Mouse (Mus musculus) heart, adult 11 months (tissue): ENCODE measurements around the gene Dctn2.

Experiments
- DNase-seq: peaks from one replicate; pipeline ENCODE4 v3.0.0; 2022

Dctn2 gene

DNA sequence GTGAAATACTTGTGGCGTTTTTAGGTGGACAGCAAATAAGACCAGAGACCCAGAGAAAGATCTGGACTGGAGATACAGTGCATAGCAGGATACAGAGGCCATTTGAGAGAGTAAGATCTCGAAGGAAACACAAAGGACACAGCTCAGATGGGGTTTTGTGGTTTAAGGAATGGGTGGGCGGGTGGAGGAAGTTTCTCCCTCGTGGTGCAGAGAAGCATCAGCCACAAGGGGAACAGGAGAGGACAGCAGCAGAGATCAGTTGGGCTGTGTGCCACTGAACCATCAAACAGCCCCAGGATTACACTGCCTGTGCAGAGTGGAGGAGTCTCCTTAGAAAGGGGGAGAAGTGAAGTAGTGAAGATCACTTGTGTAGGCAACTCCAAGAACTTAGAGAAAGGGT is 51.8 kb downstream of the Dctn2 start:
- DNase-seq, result no peak

DNA sequence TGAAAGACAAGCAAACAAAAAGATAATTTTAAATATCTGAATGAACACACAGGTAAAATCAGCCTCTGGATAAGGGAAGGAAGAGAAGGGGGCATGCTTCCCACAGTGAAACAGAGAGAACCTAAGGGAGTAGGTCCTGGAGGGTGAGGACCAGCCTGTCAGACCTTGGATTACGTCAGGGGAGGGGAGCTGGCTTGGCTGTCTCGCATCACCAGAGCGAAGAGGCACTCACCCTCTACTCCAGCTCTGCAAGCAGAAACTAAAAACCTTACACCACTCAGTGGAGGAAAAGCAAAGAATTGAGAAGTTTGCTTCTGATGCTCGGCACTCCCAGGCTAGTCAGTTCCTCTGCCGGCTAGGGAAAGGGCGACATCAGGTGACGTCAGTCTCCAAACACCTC is 53.8 kb downstream of the Dctn2 start:
- DNase-seq, result no peak

DNA sequence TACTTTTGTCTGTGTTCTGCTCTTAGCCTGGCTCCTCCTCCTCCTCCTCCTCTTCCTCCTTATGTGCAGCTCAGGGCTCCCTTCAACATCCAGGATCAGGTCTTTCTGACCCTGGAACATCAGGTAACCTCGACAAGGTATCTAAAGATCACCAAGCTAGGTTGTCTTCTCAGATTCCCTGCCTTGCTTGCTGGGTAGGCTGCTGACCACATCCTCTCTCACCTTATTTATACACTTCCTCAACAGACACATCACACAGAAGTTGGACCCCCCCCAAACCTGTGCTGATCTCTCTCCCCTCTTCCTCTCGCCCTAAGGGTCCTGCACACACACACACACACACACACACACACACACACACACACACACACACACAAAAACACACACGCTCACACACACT is 55.5 kb downstream of the Dctn2 start, which contains the start of gene Arhgap9:
Gene Arhgap9 (plus strand): TSS at position 344 of the 400 bp plus-strand sequence.
- DNase-seq, result no peak

- DNase-seq, result no peak
These were observed 56.0 kb downstream of the Dctn2 start for GRCm38 (mm10) chr10:127322178-127322577.

DNA sequence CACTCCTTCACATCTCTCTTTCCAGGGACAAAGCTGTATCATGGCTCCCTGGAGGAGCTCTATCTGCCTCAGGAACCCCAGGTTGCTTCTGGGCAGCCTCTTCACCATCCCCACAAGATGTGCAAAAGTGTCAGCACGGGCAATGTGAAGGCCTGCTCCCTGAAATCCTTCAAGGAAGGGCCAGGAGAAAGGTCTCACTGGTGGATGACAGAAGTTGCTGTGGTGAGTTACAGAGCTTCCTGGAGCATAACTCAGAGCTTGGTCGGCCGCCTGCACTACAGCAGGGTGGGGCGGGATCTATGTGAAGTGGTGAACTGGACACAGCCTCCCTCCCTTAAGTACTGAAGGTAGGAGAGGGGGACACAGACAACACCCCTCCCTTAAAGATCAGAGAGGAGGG is 56.5 kb downstream of the Dctn2 start:
- no peak for DNase-seq

GRCm38 (mm10) chr10:127323131-127323855 is 57.1 kb downstream of the Dctn2 start:
- peak; percentile 95 for DNase-seq

GRCm38 (mm10) chr10:127324495-127324894 is 58.3 kb downstream of the Dctn2 start:
- DNase-seq, result peak; percentile 94

GRCm38 (mm10) chr10:127325454-127326016 is 59.4 kb downstream of the Dctn2 start:
- DNase-seq, result no peak

DNA sequence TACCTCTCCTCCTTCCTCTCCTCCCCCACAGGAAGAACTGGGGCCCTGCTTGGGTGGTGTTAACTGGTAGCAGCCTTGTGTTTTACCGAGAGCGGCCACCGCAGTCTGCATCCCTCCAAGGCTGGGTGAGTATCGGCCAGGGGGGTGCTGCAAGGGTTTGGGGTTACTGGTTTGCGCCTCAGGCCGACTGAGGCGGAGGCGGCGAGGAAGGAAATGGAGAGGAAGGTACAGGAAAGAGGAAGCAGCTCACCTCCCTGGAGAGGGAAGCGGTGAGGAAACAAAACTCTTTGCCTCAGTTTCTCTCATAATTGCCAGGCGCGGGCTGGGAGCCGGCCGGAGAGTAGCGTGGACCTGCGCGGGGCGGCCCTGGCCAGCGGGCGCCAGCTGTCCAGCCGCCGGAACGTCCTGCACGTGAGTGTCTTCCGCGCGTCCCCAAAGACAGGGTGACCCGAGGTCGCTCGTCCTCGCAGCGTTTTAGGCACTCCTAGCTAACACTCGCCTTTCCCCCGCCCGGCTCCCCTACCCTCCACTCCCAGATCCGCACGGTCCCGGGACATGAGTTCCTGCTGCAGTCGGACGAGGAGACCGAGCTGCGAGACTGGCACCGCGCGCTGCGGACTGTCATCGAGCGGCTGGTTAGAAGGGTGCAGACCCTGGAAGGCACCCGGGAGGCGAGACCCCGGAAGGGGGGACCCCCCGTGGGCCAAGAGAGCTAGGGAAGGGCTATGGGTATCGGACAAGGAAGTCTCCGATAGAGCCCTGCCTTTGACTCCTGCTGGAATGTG is 60.0 kb downstream of the Dctn2 start:
- peak; percentile 93 for DNase-seq

- DNase-seq, result peak; percentile 95
These were observed 60.7 kb downstream of the Dctn2 start for GRCm38 (mm10) chr10:127326828-127327227.

DNA sequence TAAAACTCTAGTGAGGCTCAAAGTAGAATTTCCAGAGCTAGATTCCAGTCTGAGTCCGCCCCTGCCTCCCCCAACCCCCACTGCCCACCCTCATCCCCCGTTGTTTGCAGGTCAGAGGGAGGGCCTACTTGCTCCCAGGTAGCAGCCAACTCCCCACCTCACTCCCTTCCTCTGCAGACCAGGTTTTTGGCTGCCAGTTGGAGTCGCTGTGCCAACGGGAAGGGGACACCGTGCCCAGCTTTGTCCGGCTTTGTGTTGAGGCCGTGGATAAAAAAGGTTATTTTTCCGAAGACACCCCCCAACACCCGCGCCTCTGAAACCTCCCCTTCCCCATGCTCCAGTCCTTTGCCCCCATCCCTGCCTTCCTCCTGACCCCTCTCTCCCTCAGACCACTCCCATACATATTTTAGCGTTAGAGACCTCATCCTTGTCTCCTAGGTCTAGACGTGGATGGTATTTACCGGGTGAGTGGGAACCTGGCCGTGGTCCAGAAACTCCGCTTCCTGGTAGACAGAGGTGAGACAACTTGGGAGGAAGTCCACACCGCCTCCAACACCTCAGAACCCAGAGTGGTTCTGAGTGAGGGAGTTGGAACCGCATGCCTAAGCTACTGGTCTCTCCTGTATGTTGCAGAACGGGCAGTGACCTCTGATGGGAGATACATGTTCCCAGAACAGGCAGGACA is 61.4 kb downstream of the Dctn2 start:
- no peak for DNase-seq

GRCm38 (mm10) chr10:127330212-127330611 is 64.0 kb downstream of the Dctn2 start:
- DNase-seq, result peak; percentile 92
